Mouse (Mus musculus) kidney, embryonic 16.5 days (tissue): ENCODE results near the gene Ppm1k. TPM values are rescaled to one million over a fixed set of nuclear protein-coding genes. Genes with fewer than 3 reads are reported as not detected.
A peak's percentile ranks its signal among the peaks of the same experiment; 100 is the strongest.
"Not testable (repeated sequence)": the region's sequence is repeated elsewhere in the genome, so short reads cannot be mapped to it uniquely, and the experiment has no call there.

Experiments
- ATAC-seq: fragments of 200-750 bp; cut with Nextera tagmentation; 2 replicates; pipeline ENCODE4 v1.8.0; 2017; ENCODE audit warnings: moderate TSS enrichment; ENCODE audit not compliant: low FRiP score, low TSS enrichment
- H3K27ac ChIP-seq: fragments of 300-500 bp; sonication (generic); 2 replicates; pipeline ENCODE4 v1.5.1; 2014; ENCODE audit warnings: low read length
- H3K27me3 ChIP-seq: fragments of 300-500 bp; sonication (generic); 2 replicates; pipeline ENCODE4 v1.6.1; 2014; ENCODE audit warnings: low read length, control low read depth, mixed read lengths; ENCODE audit not compliant: insufficient read depth
- H3K36me3 ChIP-seq: fragments of 300-500 bp; sonication (generic); 2 replicates; pipeline ENCODE4 v1.6.1; 2014; ENCODE audit warnings: low read length, control low read depth, mixed read lengths; ENCODE audit not compliant: insufficient read depth
- H3K4me1 ChIP-seq: fragments of 300-500 bp; sonication (generic); 2 replicates; pipeline ENCODE4 v1.6.1; 2014; ENCODE audit warnings: low read length, control low read depth, mixed read lengths; ENCODE audit not compliant: insufficient read depth
- H3K4me2 ChIP-seq: fragments of 300-500 bp; sonication (generic); replicated peaks from 2 replicates; pipeline ENCODE4 v1.6.1; 2014; ENCODE audit warnings: low read depth, low read length
- H3K4me3 ChIP-seq: fragments of 300-500 bp; sonication (generic); 2 replicates; pipeline ENCODE4 v1.5.1; 2014; ENCODE audit warnings: mild to moderate bottlenecking, low read length
- H3K9ac ChIP-seq: fragments of 300-500 bp; sonication (generic); replicated peaks from 2 replicates; pipeline ENCODE4 v1.6.1; 2014; ENCODE audit warnings: low read length
- H3K9me3 ChIP-seq: fragments of 300-500 bp; sonication (generic); 2 replicates; pipeline ENCODE4 v1.6.1; 2016; ENCODE audit warnings: low read length, control low read depth
- WGBS: fragments of 180-500 bp; shearing (Covaris S2); extraction: QIAGEN DNeasy Blood & Tissue Kit; methylation state at CpG from one replicate; pipeline ENCODE4 v1.1.7; 2014; 5-methylcytosine and 5-hydroxymethylcytosine counted together
- polyA plus RNA-seq: library from polyadenylated mRNA; unstranded; fragments of >200 nt; fragmentation: Nextera tagmentation; extraction: Ambion mirVana; gene quantifications from 2 replicates; pipeline ENCODE4 v1.2.1, GENCODE M21; 2015

Gene Ppm1k
- polyA plus RNA-seq, 1 experiment from 2014 or later, result 3.8 TPM

GRCm38 (mm10) chr6:57557796-57558317 lies 22.6 kb upstream of the Ppm1k start:
- Histone ChIP-seq H3K4me1 (no peaks in the 10 kb centered on the region), H3K27ac (no peak overlapping the region), H3K36me3 (no peaks in the 10 kb centered on the region), H3K4me2 (no peak overlapping the region), H3K4me3 (no peak overlapping the region), H3K9ac (no peak overlapping the region), H3K27me3 (no peaks in the 10 kb centered on the region), H3K9me3 (no peaks in the 10 kb centered on the region)
- ATAC-seq, result no peak
- 69% methylated on average over 4 of the region's 4 CpGs for WGBS

- ATAC-seq, result no peak
- no peaks in the 10 kb centered on the region for H3K36me3 ChIP-seq
- no peaks in the 10 kb centered on the region for H3K9me3 ChIP-seq
- H3K27me3 ChIP-seq, result no peaks in the 10 kb centered on the region
- no peak overlapping the region for H3K4me3 ChIP-seq
- no peak overlapping the region for H3K27ac ChIP-seq
- H3K4me1 ChIP-seq, result no peaks in the 10 kb centered on the region
- WGBS, result 81% methylated on average over 3 of the region's 3 CpGs
- no peak overlapping the region for H3K9ac ChIP-seq
- H3K4me2 ChIP-seq, result no peak overlapping the region
Observed at GRCm38 (mm10) chr6:57551211-57551796, 16.0 kb upstream of the Ppm1k start.

DNA sequence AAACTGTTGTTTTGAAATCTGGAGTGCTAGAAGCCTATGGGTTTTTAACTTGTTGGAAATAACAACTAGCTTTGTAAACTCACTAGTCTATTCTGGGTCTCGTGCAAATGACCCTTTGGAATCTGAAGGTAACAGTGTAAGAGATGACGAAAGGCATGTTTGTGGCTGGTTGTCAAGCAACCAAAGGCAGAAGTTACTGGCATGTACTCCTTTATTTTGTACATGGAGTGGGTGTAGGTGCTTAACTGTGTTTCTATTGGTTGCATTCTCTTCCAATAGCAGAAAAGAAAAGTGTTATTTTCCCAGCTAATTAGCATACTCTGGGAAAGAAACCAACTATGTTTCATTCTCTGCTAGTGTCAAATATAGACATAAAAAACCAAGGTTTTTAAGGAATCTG lies 9.6 kb upstream of the Ppm1k start:
- H3K27ac ChIP-seq, result no peak overlapping the region
- no peak overlapping the region for H3K4me2 ChIP-seq
- no peaks in the 10 kb centered on the region for H3K4me1 ChIP-seq
- no peaks in the 10 kb centered on the region for H3K36me3 ChIP-seq
- H3K9ac ChIP-seq, result no peak overlapping the region
- H3K4me3 ChIP-seq, result no peak overlapping the region
- no peaks in the 10 kb centered on the region for H3K9me3 ChIP-seq
- no peaks in the 10 kb centered on the region for H3K27me3 ChIP-seq
- WGBS, result 71% methylated on average over 2 of the region's 2 CpGs
- ATAC-seq, result no peak

GRCm38 (mm10) chr6:57543591-57543990 lies 8.3 kb upstream of the Ppm1k start:
- not testable (repeated sequence) for H3K9ac ChIP-seq, H3K36me3 ChIP-seq, H3K4me3 ChIP-seq, H3K4me2 ChIP-seq, H3K27ac ChIP-seq, ATAC-seq, H3K9me3 ChIP-seq, H3K4me1 ChIP-seq, H3K27me3 ChIP-seq

DNA sequence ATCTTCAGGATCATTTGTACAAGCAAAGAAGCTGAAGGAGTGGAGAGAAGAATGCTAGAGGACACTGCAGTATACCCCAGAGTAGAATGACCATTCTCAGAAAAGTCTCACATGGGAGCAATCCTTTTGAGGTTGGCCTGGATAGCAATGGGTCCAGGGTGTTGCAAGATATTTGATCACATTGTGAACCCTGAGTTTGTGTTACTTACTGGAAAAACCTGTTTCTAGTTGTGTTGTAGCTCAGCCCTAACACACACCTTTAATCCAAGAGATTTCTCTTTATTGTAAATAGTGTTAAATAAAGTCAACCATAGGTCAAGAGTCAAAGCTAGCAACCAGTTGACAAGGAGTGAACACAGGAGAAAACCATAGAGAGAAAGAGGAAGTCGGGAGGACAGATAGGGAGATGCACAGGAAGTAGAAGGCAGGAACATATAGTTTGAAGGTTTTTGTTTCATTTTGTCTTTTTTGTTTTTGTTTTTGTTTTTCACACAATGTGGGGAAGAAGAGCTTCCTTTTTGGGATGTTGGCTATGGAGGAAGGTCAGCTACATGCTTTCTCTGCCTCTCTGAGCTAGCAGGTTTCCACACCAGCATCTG lies 6.6 kb upstream of the Ppm1k start:
- H3K4me3 ChIP-seq, result no peak overlapping the region
- no peak overlapping the region for H3K4me2 ChIP-seq
- no peak for ATAC-seq
- no peaks in the 10 kb centered on the region for H3K4me1 ChIP-seq
- H3K27me3 ChIP-seq, result no peaks in the 10 kb centered on the region
- H3K9me3 ChIP-seq, result no peaks in the 10 kb centered on the region
- no peak overlapping the region for H3K27ac ChIP-seq
- WGBS, result 85% methylated on average over 1 of the region's 1 CpGs
- no peaks in the 10 kb centered on the region for H3K36me3 ChIP-seq
- H3K9ac ChIP-seq, result no peak overlapping the region

DNA sequence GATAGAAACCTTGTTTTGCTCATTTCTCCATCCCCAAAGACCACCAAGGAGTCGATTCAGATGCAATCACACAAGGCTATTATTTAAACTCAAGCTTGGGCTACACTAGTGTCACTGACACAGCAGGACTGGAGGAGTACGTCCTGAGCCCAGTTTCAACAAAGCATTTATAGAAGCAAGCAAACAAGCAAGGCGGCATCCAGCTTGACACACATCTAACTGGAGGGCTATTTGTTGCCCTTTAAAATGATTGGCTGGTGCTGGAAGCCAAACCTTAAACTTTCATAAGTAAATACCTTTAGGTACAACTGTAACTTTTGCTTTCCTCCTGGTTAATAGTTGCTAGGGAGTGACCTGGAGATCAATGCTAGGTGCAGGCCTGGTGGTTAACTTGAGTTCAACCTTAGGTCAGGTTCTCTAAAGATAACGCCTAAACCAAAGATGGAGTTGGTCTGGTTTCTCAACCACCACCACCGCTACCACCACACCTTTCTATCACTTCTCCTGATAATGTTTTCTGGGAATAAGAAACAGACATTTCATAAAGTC lies 5.8 kb upstream of the Ppm1k start:
- Histone ChIP-seq H3K27me3 (no peaks in the 10 kb centered on the region), H3K27ac (no peak overlapping the region), H3K4me1 (no peaks in the 10 kb centered on the region), H3K9me3 (no peaks in the 10 kb centered on the region), H3K4me2 (no peak overlapping the region), H3K4me3 (no peak overlapping the region), H3K9ac (no peak overlapping the region), H3K36me3 (no peaks in the 10 kb centered on the region)
- ATAC-seq, result no peak
- 84% methylated on average over 5 of the region's 5 CpGs for WGBS

GRCm38 (mm10) chr6:57537887-57538286 lies 2.6 kb upstream of the Ppm1k start:
- WGBS, result 91% methylated on average over 5 of the region's 5 CpGs
- H3K4me3 ChIP-seq, result no peak overlapping the region
- peaks cover 12% of the 10 kb centered on the region for H3K4me1 ChIP-seq
- H3K9me3 ChIP-seq, result no peaks in the 10 kb centered on the region
- H3K9ac ChIP-seq, result no peak overlapping the region
- no peak for ATAC-seq
- no peak overlapping the region for H3K4me2 ChIP-seq
- H3K27me3 ChIP-seq, result no peaks in the 10 kb centered on the region
- H3K36me3 ChIP-seq, result no peaks in the 10 kb centered on the region
- H3K27ac ChIP-seq, result no peak overlapping the region

GRCm38 (mm10) chr6:57535971-57536669 lies 852 bp upstream of the Ppm1k start:
- WGBS, result 18% methylated on average over 14 of the region's 14 CpGs
- Histone ChIP-seq H3K4me1 (peaks cover 16% of the 10 kb centered on the region), H3K4me2 (peak overlapping the region; percentile 85), H3K36me3 (no peaks in the 10 kb centered on the region), H3K27me3 (no peaks in the 10 kb centered on the region), H3K9me3 (no peaks in the 10 kb centered on the region), H3K9ac (peak overlapping the region; percentile 68), H3K4me3 (peak overlapping the region; percentile 84), H3K27ac (peak overlapping the region; percentile 90)
- ATAC-seq, result peak; percentile 69

GRCm38 (mm10) chr6:57534611-57535286 lies 519 bp downstream of the Ppm1k start:
- H3K9ac ChIP-seq, result peak overlapping the region; percentile 87
- H3K4me3 ChIP-seq, result peak overlapping the region; percentile 84
- H3K27me3 ChIP-seq, result no peaks in the 10 kb centered on the region
- under 1% methylated on average over 31 of the region's 31 CpGs for WGBS
- H3K9me3 ChIP-seq, result no peaks in the 10 kb centered on the region
- H3K27ac ChIP-seq, result peak overlapping the region; percentile 83
- H3K4me2 ChIP-seq, result peak overlapping the region; percentile 85
- H3K36me3 ChIP-seq, result no peaks in the 10 kb centered on the region
- H3K4me1 ChIP-seq, result peaks cover 16% of the 10 kb centered on the region
- peak; percentile 27 for ATAC-seq
